Mouse (Mus musculus) limb, embryonic 14.5 days (tissue): ENCODE measurements around the gene Wdr31. TPM values are rescaled to one million over a fixed set of nuclear protein-coding genes. Genes with fewer than 3 reads are reported as not detected.

Experiments used
- ATAC-seq: fragments of 200-750 bp; cut with Nextera tagmentation; 2 replicates; pipeline ENCODE4 v1.8.0; 2017; ENCODE audit warnings: low read depth, moderate number of reproducible peaks, moderate TSS enrichment; ENCODE audit not compliant: low FRiP score
- DNase-seq: peaks from one replicate; pipeline ENCODE4 v3.0.0-alpha.2; 2015; ENCODE audit warnings: low spot score
- H3K27ac ChIP-seq: fragments of 300-500 bp; sonication (generic); replicated peaks from 2 replicates; pipeline ENCODE4 v1.5.1; 2014; ENCODE audit warnings: low read depth, mild to moderate bottlenecking, low read length, moderate library complexity, mixed read lengths
- H3K27me3 ChIP-seq: fragments of 300-500 bp; sonication (generic); 2 replicates; pipeline ENCODE4 v1.6.1; 2014; ENCODE audit warnings: low read length, mixed read lengths; ENCODE audit not compliant: control insufficient read depth, insufficient read depth
- H3K36me3 ChIP-seq: fragments of 300-500 bp; sonication (generic); 2 replicates; pipeline ENCODE4 v1.6.1; 2014; ENCODE audit warnings: mild to moderate bottlenecking, low read length, moderate library complexity, mixed read lengths; ENCODE audit not compliant: control insufficient read depth, insufficient read depth
- H3K4me1 ChIP-seq: fragments of 300-500 bp; sonication (generic); 2 replicates; pipeline ENCODE4 v1.6.1; 2014; ENCODE audit warnings: antibody characterized with exemption, low read length, mixed read lengths; ENCODE audit not compliant: control insufficient read depth, insufficient read depth
- H3K4me2 ChIP-seq: fragments of 300-500 bp; sonication (generic); replicated peaks from 2 replicates; pipeline ENCODE4 v1.6.1; 2014; ENCODE audit warnings: low read depth, mild to moderate bottlenecking, low read length, moderate library complexity; ENCODE audit not compliant: severe bottlenecking
- H3K4me3 ChIP-seq: fragments of 300-500 bp; sonication (generic); replicated peaks from 2 replicates; pipeline ENCODE4 v1.5.1; 2014; ENCODE audit warnings: low read length
- H3K9ac ChIP-seq: fragments of 300-500 bp; sonication (generic); 2 replicates; pipeline ENCODE4 v1.6.1; 2014; ENCODE audit warnings: mild to moderate bottlenecking, low read depth, low read length, moderate library complexity; ENCODE audit not compliant: severe bottlenecking
- H3K9me3 ChIP-seq: fragments of 300-500 bp; sonication (generic); 2 replicates; pipeline ENCODE4 v1.6.1; 2016; ENCODE audit warnings: low read length; ENCODE audit not compliant: control insufficient read depth
- POLR2A ChIP-seq: fragments of 200-500 bp; IDR thresholded peaks from 2 replicates; pipeline ENCODE4 v1.8.0; 2012; ENCODE audit warnings: inconsistent platforms, mild to moderate bottlenecking, moderate library complexity, borderline replicate concordance; ENCODE audit not compliant: insufficient read depth, insufficient read length; ENCODE audit errors: extremely low read depth
- WGBS: fragments of 180-500 bp; shearing (Covaris S2); extraction: QIAGEN DNeasy Blood & Tissue Kit; methylation state at CpG from one replicate; pipeline ENCODE4 v1.1.7; 2014; 5-methylcytosine and 5-hydroxymethylcytosine counted together
- polyA plus RNA-seq, 2 experiments: library from polyadenylated mRNA; depleted of rRNA in 1 of 2; stranded (reverse) in 1 of 2; unstranded in 1 of 2; fragments of >200 nt; fragmentation: Nextera tagmentation in 1 of 2; extraction: Ambion mirVana in 1 of 2; gene quantifications; 2 replicates each; pipeline versions ENCODE4 v1.2.1 to v1.2.3; 2012 to 2014

Gene Wdr31
- polyA plus RNA-seq, 2 experiments, result 4.1 to 4.6 TPM

DNA sequence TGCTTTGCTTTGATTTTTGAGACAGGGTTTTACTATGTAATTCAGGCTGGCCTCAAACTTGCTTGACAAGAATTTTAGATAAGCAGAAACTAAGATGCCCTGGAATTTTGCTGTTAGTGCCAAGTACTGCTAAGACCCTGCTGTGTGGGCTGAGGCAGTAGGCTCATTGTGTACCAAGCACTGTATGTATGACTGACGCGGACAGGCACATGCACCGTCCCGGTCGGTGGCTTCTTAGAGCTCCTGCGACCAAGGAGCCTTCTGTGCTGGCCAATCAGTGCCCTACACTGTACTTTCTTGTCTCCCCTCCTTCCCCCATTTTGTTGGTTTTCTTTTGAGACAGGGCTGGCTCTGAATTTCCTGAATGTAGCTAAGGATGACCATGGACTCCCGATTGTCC, 44.3 kb upstream of the Wdr31 start:
- Histone ChIP-seq H3K9ac (no peak overlapping the region), H3K27me3 (no peaks in the 10 kb centered on the region), H3K4me2 (no peak overlapping the region), H3K36me3 (peaks cover 42% of the 10 kb centered on the region), H3K4me1 (peaks cover 19% of the 10 kb centered on the region), H3K9me3 (no peaks in the 10 kb centered on the region), H3K4me3 (no peak overlapping the region), H3K27ac (no peak overlapping the region)
- WGBS, result 79% methylated on average over 7 of the region's 7 CpGs
- no peak for TF ChIP-seq POLR2A
- ATAC-seq, result no peak
- DNase-seq, result no peak

DNA sequence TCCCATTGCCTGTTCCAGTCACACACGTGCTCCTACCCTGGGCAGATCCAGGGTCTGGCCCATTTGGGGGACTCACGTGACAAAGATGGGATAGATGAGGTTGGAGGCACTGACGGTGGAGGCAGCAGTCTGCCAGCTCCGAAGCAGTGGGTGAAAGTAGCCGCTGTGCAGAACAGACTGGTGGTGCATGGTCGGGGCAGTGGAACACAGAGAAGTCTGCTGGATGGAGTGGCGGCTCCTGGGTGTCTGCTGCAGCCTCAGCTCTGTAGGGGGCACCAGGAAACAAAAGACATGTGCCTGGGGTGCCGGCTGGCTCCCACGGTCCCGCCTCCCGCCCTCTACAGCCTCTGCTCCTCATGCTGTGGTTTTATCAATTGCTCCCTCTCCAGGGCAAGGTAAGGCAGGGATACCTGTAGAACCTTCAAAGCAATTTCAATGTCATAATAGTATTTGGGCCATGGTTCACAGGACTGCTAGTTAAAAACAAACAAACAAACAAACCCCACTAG, 43.4 kb upstream of the Wdr31 start:
- ATAC-seq (no peak), DNase-seq (no peak)
- H3K27me3 ChIP-seq, result no peaks in the 10 kb centered on the region
- WGBS, result 59% methylated on average over 11 of the region's 11 CpGs
- no peak overlapping the region for H3K9ac ChIP-seq
- H3K9me3 ChIP-seq, result no peaks in the 10 kb centered on the region
- H3K36me3 ChIP-seq, result peaks cover 51% of the 10 kb centered on the region
- H3K4me1 ChIP-seq, result peaks cover 17% of the 10 kb centered on the region
- no peak overlapping the region for H3K4me2 ChIP-seq
- TF ChIP-seq POLR2A, result no peak
- H3K27ac ChIP-seq, result no peak overlapping the region
- H3K4me3 ChIP-seq, result no peak overlapping the region

DNA sequence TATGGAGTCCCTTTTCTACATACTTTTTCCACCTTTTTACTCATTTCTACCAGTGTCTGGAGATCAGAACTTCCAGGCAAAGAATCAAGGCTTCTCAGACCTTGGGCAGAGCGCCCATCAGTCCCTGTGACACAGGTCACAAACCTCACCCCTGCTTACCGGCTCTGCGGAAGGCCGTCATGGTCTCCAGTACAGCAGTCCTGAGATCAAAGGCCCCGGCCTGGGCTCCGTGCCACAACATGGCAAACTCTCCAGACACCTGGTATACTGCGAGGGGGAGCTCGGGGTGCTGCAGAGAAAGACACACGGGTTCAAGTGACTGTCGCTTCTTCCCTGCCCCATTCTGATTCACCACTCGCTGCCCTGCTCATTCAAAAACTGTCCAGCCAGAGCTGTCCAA, 39.2 kb upstream of the Wdr31 start:
- no peak for ATAC-seq
- 88% methylated on average over 11 of the region's 11 CpGs for WGBS

DNA sequence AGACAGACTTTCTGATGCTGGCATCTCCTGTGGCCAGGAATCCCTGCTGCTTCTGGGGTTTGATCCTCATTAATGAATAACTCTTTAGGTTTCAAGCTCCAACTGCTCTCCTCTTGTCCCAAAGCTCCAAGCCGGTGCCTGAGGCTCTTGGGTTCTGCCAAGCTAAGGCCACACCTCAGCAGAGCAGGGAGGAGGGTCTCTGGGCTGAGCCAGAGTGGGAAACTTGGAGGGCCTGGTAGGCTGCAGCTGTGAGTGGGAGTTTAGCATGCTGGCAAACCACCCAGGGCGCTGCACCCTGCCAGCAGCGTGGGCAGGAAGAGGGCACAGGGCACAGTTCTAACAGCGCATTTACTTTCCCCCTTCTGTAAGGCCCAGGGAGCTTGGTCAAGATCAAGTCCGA, 38.1 kb upstream of the Wdr31 start:
- Histone ChIP-seq H3K36me3 (peaks cover 71% of the 10 kb centered on the region), H3K27ac (no peak overlapping the region), H3K9ac (no peak overlapping the region), H3K4me3 (no peak overlapping the region), H3K9me3 (no peaks in the 10 kb centered on the region), H3K27me3 (no peaks in the 10 kb centered on the region), H3K4me2 (no peak overlapping the region), H3K4me1 (no peaks in the 10 kb centered on the region)
- TF ChIP-seq POLR2A, result no peak
- DNase-seq (no peak), ATAC-seq (no peak)
- WGBS, result 90% methylated on average over 5 of the region's 5 CpGs

More for the DNA sequence above, 39.2 kb upstream of the Wdr31 start:
- H3K9ac ChIP-seq, result no peak overlapping the region
- no peaks in the 10 kb centered on the region for H3K4me1 ChIP-seq
- no peak overlapping the region for H3K4me2 ChIP-seq
- no peaks in the 10 kb centered on the region for H3K9me3 ChIP-seq
- peaks cover 74% of the 10 kb centered on the region for H3K36me3 ChIP-seq
- no peak overlapping the region for H3K4me3 ChIP-seq
- no peak overlapping the region for H3K27ac ChIP-seq
- H3K27me3 ChIP-seq, result no peaks in the 10 kb centered on the region
- no peak for TF ChIP-seq POLR2A
- DNase-seq, result no peak

DNA sequence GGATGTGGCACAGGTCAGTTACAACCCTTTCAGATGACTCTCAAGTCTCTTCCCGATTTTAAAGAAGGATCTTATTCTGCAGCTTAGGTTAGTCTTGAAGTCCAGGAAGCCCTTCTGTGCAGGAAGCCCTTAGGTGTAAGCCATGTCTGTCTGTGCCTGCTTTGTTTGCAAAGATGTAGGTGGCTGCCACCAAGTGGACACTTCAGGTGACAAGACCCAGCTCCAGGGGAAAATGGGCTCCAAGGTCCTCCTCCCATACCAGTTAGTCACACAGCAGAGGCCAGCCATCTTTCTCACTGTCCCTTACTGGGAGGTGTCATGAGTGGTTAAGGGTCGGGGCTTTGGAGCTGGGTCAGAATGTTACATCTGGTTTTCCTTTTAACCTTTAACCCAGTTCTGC, 36.1 kb upstream of the Wdr31 start:
- no peak for ATAC-seq
- WGBS, result 62% methylated on average over 2 of the region's 2 CpGs
- 0 out of 2 replicates have a peak, but pooled peaks cover 3% of the 10 kb centered on the region for H3K4me1 ChIP-seq
- H3K36me3 ChIP-seq, result peaks cover 51% of the 10 kb centered on the region
- no peaks in the 10 kb centered on the region for H3K9me3 ChIP-seq
- no peak for DNase-seq
- no peak overlapping the region for H3K4me3 ChIP-seq
- TF ChIP-seq POLR2A, result no peak
- no peaks in the 10 kb centered on the region for H3K27me3 ChIP-seq
- no peak overlapping the region for H3K27ac ChIP-seq
- H3K4me2 ChIP-seq, result no peak overlapping the region
- no peak overlapping the region for H3K9ac ChIP-seq

DNA sequence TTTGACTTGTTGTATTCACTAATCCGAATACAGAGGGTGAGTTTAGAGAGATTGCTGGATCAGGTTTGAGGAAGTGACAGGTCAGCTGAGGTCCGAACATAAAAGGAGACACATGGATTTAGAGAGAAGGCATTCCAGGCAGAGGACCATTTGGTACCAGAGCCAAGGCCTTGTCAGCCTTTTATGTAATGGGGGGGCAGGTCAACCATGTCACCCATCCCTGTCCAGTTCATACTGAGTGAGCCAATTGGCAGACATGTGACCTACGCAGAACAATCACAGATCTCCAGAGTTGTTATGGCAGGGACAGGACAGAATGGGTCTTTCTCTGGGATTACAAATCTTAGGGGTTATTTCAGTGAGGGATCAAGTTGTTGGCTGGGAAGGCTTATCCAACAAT, 35.3 kb upstream of the Wdr31 start:
- no peak for ATAC-seq
- no peak overlapping the region for H3K27ac ChIP-seq
- H3K36me3 ChIP-seq, result peaks cover 43% of the 10 kb centered on the region
- no peak overlapping the region for H3K9ac ChIP-seq
- H3K9me3 ChIP-seq, result no peaks in the 10 kb centered on the region
- H3K4me1 ChIP-seq, result peaks cover 9% of the 10 kb centered on the region
- TF ChIP-seq POLR2A, result no peak
- H3K4me2 ChIP-seq, result no peak overlapping the region
- no peak for DNase-seq
- no peak overlapping the region for H3K4me3 ChIP-seq
- H3K27me3 ChIP-seq, result no peaks in the 10 kb centered on the region
- WGBS, result 84% methylated on average over 3 of the region's 3 CpGs
